Mouse (Mus musculus) MEL (cell line): ENCODE results near the gene Ppp1r14c. TPM values are rescaled to one million over a fixed set of nuclear protein-coding genes. Genes with fewer than 3 reads are reported as not detected.

ENCODE experiments used
- DNase-seq: peaks from one replicate; pipeline ENCODE4 v3.0.0; 2011; ENCODE audit warnings: low read depth, low spot score
- H3K27ac ChIP-seq: 2 replicates; pipeline ENCODE4 v1.5.1; 2012; ENCODE audit warnings: low read depth, mild to moderate bottlenecking, control low read depth, low read length, moderate library complexity; ENCODE audit not compliant: control insufficient read depth
- H3K27me3 ChIP-seq, 2 experiments: fragments of 150-350 bp in 1 of 2; sonication (generic) in 1 of 2; 2 replicates each; pipeline ENCODE4 v1.6.1; 2012; ENCODE audit warnings: low read length in 2 of 2, mild to moderate bottlenecking in 2 of 2, improper control_type of control experiment in 1 of 2, moderate library complexity in 1 of 2; ENCODE audit not compliant: insufficient read depth in 2 of 2, control insufficient read depth in 1 of 2
- H3K36me3 ChIP-seq, 2 experiments: 2 replicates each; pipeline ENCODE4 v1.6.1; 2012 to 2014; ENCODE audit warnings: low read length in 2 of 2, improper control_type of control experiment in 1 of 2, inconsistent platforms in 1 of 2, mild to moderate bottlenecking in 1 of 2; ENCODE audit not compliant: insufficient read depth in 2 of 2, control insufficient read depth in 1 of 2
- H3K4me1 ChIP-seq, 2 experiments: fragments of 150-350 bp in 1 of 2; sonication (generic) in 1 of 2; 2 replicates each; pipeline ENCODE4 v1.6.1; 2012; ENCODE audit warnings: low read length in 2 of 2, improper control_type of control experiment in 1 of 2, mild to moderate bottlenecking in 1 of 2; ENCODE audit not compliant: insufficient read depth in 2 of 2, control insufficient read depth in 1 of 2
- H3K4me3 ChIP-seq, 2 experiments: fragments of 150-350 bp in 1 of 2; sonication (generic) in 1 of 2; 2 replicates each; pipeline ENCODE4 v1.5.1; 2012; ENCODE audit warnings: low read depth in 2 of 2, low read length in 2 of 2, mild to moderate bottlenecking in 2 of 2, moderate library complexity in 2 of 2, control low read depth in 1 of 2, improper control_type of control experiment in 1 of 2; ENCODE audit not compliant: control insufficient read depth in 1 of 2, insufficient read depth in 1 of 2
- H3K79me2 ChIP-seq: 2 replicates; pipeline ENCODE4 v1.6.1; 2012; ENCODE audit warnings: mild to moderate bottlenecking, low read length, moderate library complexity; ENCODE audit not compliant: control insufficient read depth, poor library complexity, insufficient read depth
- H3K9ac ChIP-seq: 2 replicates; pipeline ENCODE4 v1.6.1; 2012; ENCODE audit warnings: low read depth, mild to moderate bottlenecking, control low read depth, low read length, moderate library complexity; ENCODE audit not compliant: control insufficient read depth, poor library complexity, severe bottlenecking
- H3K9me3 ChIP-seq: fragments of 150-350 bp; sonication (generic); replicated peaks from 2 replicates; pipeline ENCODE4 v1.6.1; 2012; ENCODE audit warnings: mild to moderate bottlenecking, low read length, improper control_type of control experiment, moderate library complexity; ENCODE audit not compliant: insufficient read depth
- CHD2 ChIP-seq: IDR thresholded peaks from 2 replicates; pipeline ENCODE4 v1.6.1; 2011; ENCODE audit warnings: low read length, improper control_type of control experiment
- CTCF ChIP-seq, 3 experiments: IDR thresholded peaks in 2 of 3; conservative IDR thresholded peaks in 1 of 3; 2 replicates each; pipeline ENCODE4 v1.5.1; 2011 to 2012; ENCODE audit warnings: low read length in 3 of 3, low read depth in 2 of 3, mild to moderate bottlenecking in 2 of 3, improper control_type of control experiment in 1 of 3, inconsistent platforms in 1 of 3, mixed read lengths in 1 of 3, moderate library complexity in 1 of 3; ENCODE audit not compliant: control insufficient read depth in 1 of 3, insufficient read depth in 1 of 3, poor library complexity in 1 of 3, severe bottlenecking in 1 of 3
- ELF1 ChIP-seq: IDR thresholded peaks from 2 replicates; pipeline ENCODE4 v1.6.1; 2014; ENCODE audit warnings: low read depth, mild to moderate bottlenecking, inconsistent platforms, low read length, improper control_type of control experiment, moderate library complexity
- GABPA ChIP-seq: IDR thresholded peaks from 2 replicates; pipeline ENCODE4 v1.6.1; 2012; ENCODE audit warnings: low read depth, mild to moderate bottlenecking, inconsistent platforms, low read length, improper control_type of control experiment, moderate library complexity
- KAT2A ChIP-seq: conservative IDR thresholded peaks from 2 replicates; pipeline ENCODE4 v1.6.1; 2012; ENCODE audit warnings: low read depth, low read length, improper control_type of control experiment, inconsistent platforms
- MAZ ChIP-seq: IDR thresholded peaks from 2 replicates; pipeline ENCODE4 v1.6.1; 2012; ENCODE audit warnings: low read depth, mild to moderate bottlenecking, inconsistent platforms, low read length, improper control_type of control experiment
- MEF2A ChIP-seq: IDR thresholded peaks from 2 replicates; pipeline ENCODE4 v1.6.1; 2014; ENCODE audit warnings: low read depth, mild to moderate bottlenecking, inconsistent platforms, low read length, improper control_type of control experiment; ENCODE audit not compliant: poor library complexity, insufficient replicate concordance, severe bottlenecking; ENCODE audit errors: extremely low read depth
- MYB ChIP-seq: IDR thresholded peaks from 2 replicates; pipeline ENCODE4 v1.6.1; 2011; ENCODE audit warnings: mild to moderate bottlenecking, low read depth, low read length, improper control_type of control experiment
- NELFE ChIP-seq: IDR thresholded peaks from 2 replicates; pipeline ENCODE4 v1.6.1; 2011; ENCODE audit warnings: low read depth, low read length, improper control_type of control experiment
- NRF1 ChIP-seq: IDR thresholded peaks from 2 replicates; pipeline ENCODE4 v1.6.1; 2014; ENCODE audit warnings: low read depth, mild to moderate bottlenecking, inconsistent platforms, low read length, improper control_type of control experiment, moderate library complexity; ENCODE audit not compliant: poor library complexity, insufficient read depth, severe bottlenecking
- POLR2A ChIP-seq, 2 experiments: IDR thresholded peaks; 2 replicates each; pipeline ENCODE4 v1.6.1; 2011 to 2012; ENCODE audit warnings: low read length in 2 of 2, mild to moderate bottlenecking in 2 of 2, control low read depth in 1 of 2, improper control_type of control experiment in 1 of 2, low read depth in 1 of 2, moderate library complexity in 1 of 2; ENCODE audit not compliant: control insufficient read depth in 1 of 2, insufficient read depth in 1 of 2, poor library complexity in 1 of 2
- POLR2AphosphoS5 ChIP-seq: IDR thresholded peaks from 2 replicates; pipeline ENCODE4 v1.6.1; 2012; ENCODE audit warnings: low read depth, borderline replicate concordance, mild to moderate bottlenecking, inconsistent platforms, low read length, moderate library complexity, mixed read lengths
- RCOR1 ChIP-seq: IDR thresholded peaks from 2 replicates; pipeline ENCODE4 v1.6.1; 2012; ENCODE audit warnings: low read depth, mild to moderate bottlenecking, inconsistent platforms, low read length, improper control_type of control experiment
- SMC3 ChIP-seq: IDR thresholded peaks from 2 replicates; pipeline ENCODE4 v1.6.1; 2011; ENCODE audit warnings: low read depth, low read length, improper control_type of control experiment
- ZKSCAN1 ChIP-seq: IDR thresholded peaks from 2 replicates; pipeline ENCODE4 v1.6.1; 2012; ENCODE audit warnings: low read depth, mild to moderate bottlenecking, inconsistent platforms, low read length, improper control_type of control experiment, moderate library complexity
- ZMIZ1 ChIP-seq: IDR thresholded peaks from 2 replicates; pipeline ENCODE4 v1.6.1; 2012; ENCODE audit warnings: low read depth, mild to moderate bottlenecking, inconsistent platforms, low read length, improper control_type of control experiment, moderate library complexity
- ZNF384 ChIP-seq: IDR thresholded peaks from 2 replicates; pipeline ENCODE4 v1.6.1; 2012; ENCODE audit warnings: low read depth, mild to moderate bottlenecking, inconsistent platforms, low read length, improper control_type of control experiment
- polyA plus RNA-seq, 2 experiments: library from polyadenylated mRNA; stranded (reverse) in 1 of 2; unstranded in 1 of 2; fragments of >175 nt in 1 of 2; fragments of >200 nt in 1 of 2; gene quantifications; 2 replicates each; pipeline versions ENCODE4 v1.2.1 to v1.2.4; 2012; ENCODE audit warnings: low replicate concordance in 2 of 2, low read depth in 1 of 2; ENCODE audit not compliant: insufficient read length in 2 of 2, insufficient read depth in 1 of 2, missing spikeins in 1 of 2
- total RNA-seq: library from RNA; depleted of rRNA; stranded (reverse); fragments of 300-350 nt; gene quantifications from 2 replicates; pipeline ENCODE4 v1.2.3, GENCODE M21; 2012

The Ppp1r14c gene
- total and polyA plus RNA-seq, 3 experiments, result not detected

DNA sequence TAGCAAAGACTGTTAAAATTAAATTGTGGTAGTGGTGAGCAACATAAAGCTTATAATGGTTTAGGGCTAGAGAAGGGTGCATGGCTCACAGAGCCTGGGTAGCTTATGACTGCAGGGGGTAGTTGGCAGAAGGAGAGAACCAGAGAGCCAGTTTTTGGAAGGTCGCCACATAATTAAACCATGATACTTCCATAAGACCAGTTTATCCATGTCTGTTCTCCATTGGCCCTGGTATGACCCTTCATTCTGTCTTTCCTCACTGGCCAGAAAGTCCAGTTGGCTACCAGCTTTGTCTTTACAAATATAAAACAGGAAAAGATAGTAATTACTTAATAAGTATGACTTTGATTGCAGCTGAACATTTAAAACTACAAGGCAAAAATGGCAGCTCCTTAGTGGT is 95.0 kb downstream of the Ppp1r14c start:
- TF ChIP-seq SMC3 (no peak), GABPA (no peak), ZKSCAN1 (no peak), NELFE (no peak), ZMIZ1 (no peak), POLR2AphosphoS5 (no peak), RCOR1 (no peak), MYB (no peak), POLR2A (IDR thresholded peaks at IDR 0.05; ENCODE audit: control insufficient read depth in 1 of 2, insufficient read depth in 1 of 2, low read depth in 1 of 2, low read length in 2 of 2, poor library complexity in 1 of 2) (no peak), CTCF (IDR thresholded peaks at IDR 0.05 in 2 of 3, conservative IDR thresholded peaks at IDR 0.05 in 1 of 3; ENCODE audit: control insufficient read depth in 1 of 3, insufficient read depth in 1 of 3, low read depth in 2 of 3, low read length in 3 of 3, poor library complexity in 1 of 3, severe bottlenecking in 1 of 3) (no peak)
- Histone ChIP-seq H3K79me2 (no peaks in the 10 kb centered on the region), H3K4me1 (no peaks in the 10 kb centered on the region), H3K9ac (no peak overlapping the region), H3K9me3 (no peaks in the 10 kb centered on the region), H3K27me3 (no peaks in the 10 kb centered on the region), H3K27ac (no peak overlapping the region), H3K4me3 (no peak overlapping the region), H3K36me3 (no peaks in the 10 kb centered on the region)
- DNase-seq, result no peak

GRCm38 (mm10) chr10:3466135-3466626 is 100.3 kb downstream of the Ppp1r14c start:
- Histone ChIP-seq H3K9ac (no peak overlapping the region), H3K36me3 (no peaks in the 10 kb centered on the region), H3K27ac (no peak overlapping the region), H3K4me1 (no peaks in the 10 kb centered on the region), H3K79me2 (no peaks in the 10 kb centered on the region)
- TF ChIP-seq MYB (no peak), ELF1 (no peak), NRF1 (no peak), MEF2A (no peak), ZNF384 (no peak), MAZ (no peak), KAT2A (no peak), CHD2 (no peak), ZMIZ1 (no peak)
- TF ChIP-seq, all 39 proteins: peak for 0
- Histone ChIP-seq H3K9me3 (no peaks in the 10 kb centered on the region), H3K27me3 (no peaks in the 10 kb centered on the region), H3K4me3 (no peak overlapping the region)
- no peak for DNase-seq
